Mouse (Mus musculus) spleen, adult 12 weeks (tissue): ENCODE measurements around the gene Washc2.
"Not testable (repeated sequence)": the region's sequence is repeated elsewhere in the genome, so short reads cannot be mapped to it uniquely, and the experiment has no call there.

Experiments
- DNase-seq: peaks from one replicate; pipeline ENCODE4 v3.0.0; 2022; ENCODE audit warnings: low spot score

Washc2 gene

GRCm38 (mm10) chr6:116207729-116208534, at the start of gene Washc2:
Gene Washc2 (plus strand): TSS chr6:116208038.
- DNase-seq = peak; percentile 92

GRCm38 (mm10) chr6:116166383-116166782, 41.5 kb upstream of the Washc2 start:
- no peak for DNase-seq

DNA sequence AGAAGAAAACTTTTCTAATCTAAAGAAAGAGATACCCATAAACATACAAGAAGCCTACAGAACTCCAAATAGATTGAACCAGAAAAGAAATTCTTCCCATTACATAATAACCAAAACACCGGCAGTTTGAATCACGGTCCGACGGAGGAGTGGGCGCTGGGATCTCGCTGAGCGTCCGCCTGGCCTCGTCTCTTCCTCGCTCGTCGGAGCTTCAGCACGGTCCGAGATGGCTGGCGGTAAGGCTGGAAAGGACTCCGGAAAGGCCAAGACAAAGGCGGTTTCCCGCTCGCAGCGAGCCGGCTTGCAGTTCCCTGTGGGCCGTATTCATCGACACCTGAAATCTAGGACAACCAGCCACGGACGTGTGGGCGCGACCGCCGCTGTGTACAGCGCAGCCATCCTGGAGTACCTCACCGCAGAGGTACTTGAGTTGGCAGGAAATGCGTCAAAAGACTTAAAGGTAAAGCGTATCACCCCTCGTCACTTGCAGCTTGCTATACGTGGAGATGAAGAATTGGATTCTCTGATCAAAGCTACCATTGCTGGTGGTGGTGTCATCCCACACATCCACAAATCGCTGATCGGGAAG, 34.2 kb upstream of the Washc2 start:
- DNase-seq = not testable (repeated sequence)

DNA sequence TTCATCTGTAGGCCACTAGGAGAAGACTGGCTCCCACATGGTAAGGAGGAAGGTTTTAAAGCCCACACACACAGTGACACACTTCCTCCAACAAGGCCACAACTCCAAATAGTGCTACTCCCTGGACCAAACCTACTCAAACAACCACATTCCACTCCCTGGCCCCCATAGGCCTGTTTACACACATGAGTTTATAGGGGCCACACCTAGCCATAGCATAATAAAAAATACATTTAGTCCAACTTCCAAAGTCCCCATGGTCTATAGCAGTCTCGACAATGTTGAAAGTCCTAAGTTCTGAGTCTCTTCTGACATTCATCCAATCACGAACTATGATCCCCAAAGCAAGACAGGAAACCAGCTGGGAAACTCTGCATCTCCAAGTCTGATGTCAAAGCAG, 29.5 kb upstream of the Washc2 start:
- no peak for DNase-seq

GRCm38 (mm10) chr6:116180731-116181130, 27.1 kb upstream of the Washc2 start:
- DNase-seq = no peak

DNA sequence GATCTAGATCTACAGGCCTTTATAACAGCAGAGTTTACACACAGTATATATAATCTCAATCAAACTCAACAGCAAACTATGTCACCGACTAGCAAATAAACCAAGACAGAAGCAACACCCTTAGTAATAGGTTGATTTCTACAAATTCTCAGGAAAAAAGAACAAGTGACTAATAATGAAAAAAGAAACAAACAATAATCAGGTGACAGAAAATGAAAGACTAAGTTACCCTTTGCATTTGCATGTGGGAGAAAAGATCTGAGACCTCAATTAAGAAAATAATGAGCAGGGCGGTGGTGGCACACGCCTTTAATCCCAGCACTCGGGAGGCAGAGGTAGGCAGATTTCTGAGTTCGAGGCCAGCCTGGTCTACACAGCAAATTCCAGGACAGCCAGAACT, 24.3 kb upstream of the Washc2 start:
- DNase-seq = no peak

DNA sequence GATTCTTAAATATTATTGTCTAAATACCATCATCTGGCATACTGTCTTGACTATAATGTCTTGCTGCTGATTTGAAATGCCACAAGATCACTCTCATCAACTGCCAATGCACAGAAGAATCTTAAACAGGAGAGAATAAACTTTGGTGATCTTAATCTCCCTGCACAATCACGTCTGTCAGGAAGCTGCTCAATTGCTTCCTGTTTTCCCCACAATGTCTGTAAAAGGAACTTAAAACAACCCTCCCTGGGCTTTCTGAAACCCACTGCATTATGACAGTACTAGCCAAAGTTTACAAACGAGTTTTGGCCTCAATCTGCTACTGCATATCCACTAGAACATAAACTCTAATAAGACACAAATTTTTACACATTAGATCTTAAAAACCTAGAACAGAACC, 21.4 kb upstream of the Washc2 start:
- DNase-seq = no peak

DNA sequence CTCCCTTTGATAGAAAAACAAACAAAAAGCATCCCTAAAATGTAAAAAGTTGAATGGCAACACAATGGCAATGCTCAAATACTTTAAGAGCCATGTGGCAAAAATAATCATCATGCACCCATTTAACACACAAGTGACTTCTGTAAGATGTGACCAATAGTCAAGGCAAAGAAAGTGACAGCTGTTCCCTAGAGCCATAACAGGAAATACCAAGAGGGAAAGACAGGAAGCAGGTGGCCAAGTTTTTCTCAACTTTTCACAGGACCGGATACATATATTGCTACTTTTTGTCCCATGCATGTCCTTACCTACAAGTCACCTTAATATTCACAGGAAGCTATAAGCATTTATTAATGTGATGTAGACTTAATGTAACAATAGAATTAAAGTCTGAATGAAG, 18.4 kb upstream of the Washc2 start:
- DNase-seq = no peak

GRCm38 (mm10) chr6:116192809-116193311, 15.0 kb upstream of the Washc2 start:
- DNase-seq = no peak

- DNase-seq = peak; percentile 98
Measured at GRCm38 (mm10) chr6:116193394-116194393, 14.1 kb upstream of the Washc2 start, which contains the start of gene Tmcc1. Gene Tmcc1 (minus strand): TSS chr6:116193486.

- no peak for DNase-seq
Measured at GRCm38 (mm10) chr6:116195811-116196210, 12.0 kb upstream of the Washc2 start.

- no peak for DNase-seq
Measured at GRCm38 (mm10) chr6:116198173-116198572, 9.7 kb upstream of the Washc2 start.

DNA sequence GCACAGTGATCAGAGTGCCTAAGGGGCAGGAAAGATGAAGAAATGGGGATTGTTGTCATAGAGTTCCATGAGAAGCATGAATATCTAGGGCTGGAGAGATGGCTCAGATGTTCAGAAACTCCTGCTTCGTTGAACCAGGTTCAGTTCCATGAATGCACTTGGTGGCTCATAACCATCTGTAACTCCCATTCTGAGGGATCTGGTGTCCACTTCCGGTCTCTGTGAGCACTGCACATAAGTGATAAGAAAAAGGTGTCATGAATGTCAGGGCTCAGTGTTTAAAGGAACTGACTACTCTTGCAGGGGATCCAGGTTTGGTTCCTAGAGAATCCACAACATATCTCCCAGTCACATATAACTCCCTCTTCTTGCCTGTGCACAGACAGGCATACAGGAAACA, 8.2 kb upstream of the Washc2 start:
- DNase-seq = no peak

DNA sequence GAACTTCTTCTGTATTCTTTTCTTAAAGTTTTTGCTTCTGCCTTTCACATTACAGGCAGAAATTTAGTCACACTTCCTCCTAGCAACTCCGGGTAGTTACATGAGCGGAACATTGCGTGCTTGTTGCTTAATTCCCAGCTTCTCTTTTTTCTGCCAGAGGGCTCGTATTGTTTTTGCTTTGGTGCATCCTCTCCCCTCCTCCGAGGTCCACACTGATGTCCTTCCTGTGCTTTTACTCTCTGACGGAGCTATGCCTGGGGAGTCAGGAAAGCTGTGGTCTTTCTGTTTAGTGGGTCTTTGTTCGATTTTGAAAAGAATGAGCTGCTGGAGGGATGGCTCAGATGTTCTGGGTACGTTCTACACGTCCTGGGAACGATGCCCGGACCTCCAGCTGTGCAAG, 19.9 kb downstream of the Washc2 start:
- no peak for DNase-seq

DNA sequence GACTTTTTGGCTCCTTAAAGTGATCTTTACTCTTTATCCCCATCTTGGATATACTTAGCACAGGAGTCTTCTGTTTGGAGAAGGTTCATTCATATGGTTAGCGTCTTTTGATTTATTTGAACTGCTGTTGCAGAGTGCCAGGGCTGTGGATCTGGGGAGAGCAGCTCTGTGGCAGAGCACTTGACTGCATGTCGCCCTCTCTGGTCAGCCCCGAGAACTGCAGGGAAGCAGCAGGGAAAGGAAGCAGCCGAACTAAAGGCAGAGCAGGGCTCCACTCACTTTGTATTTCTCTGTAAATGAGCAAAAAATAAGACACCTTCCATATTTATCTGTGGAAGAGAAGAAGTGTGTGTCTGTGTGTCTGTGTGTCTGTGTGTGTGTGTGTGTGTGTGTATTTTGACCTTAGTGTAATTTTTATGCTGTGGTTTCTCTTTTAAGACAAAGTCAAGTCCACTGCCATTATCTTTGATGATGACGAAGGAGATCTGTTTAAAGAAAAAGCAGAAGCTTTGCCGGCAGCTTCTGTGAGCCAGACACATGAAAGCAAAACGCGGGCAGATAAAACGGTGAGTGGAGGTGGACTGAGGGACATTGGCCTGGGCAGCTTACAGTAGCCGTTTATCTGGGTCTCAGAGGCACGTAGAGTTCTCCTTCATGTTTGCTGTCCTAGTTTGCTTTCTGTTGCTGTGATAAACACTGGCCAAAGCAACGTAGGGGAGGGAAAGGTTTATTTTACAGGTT, 21.1 kb downstream of the Washc2 start:
- DNase-seq = peak; percentile 62

- DNase-seq = not testable (repeated sequence)
Measured at GRCm38 (mm10) chr6:116234821-116235220, 27.0 kb downstream of the Washc2 start.

DNA sequence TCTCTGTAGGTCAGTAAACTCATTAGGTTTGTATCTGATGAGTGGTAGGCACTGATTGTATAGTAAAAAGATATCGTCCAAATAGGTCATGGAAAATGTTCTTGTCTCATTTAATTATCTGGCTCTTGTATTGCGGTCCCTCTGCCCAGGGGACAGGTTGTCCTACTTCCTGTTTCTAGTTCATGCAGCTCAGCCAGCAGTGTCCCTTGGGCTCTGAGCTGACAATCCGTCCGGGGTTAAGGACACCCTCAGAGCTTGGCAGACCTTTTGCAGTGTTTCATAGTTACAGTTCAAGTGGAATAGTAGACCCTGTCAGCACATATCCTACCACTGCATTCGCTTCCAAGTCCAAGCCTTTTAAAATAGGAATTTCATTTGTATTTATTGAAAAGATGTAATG, 27.5 kb downstream of the Washc2 start:
- DNase-seq = no peak

DNA sequence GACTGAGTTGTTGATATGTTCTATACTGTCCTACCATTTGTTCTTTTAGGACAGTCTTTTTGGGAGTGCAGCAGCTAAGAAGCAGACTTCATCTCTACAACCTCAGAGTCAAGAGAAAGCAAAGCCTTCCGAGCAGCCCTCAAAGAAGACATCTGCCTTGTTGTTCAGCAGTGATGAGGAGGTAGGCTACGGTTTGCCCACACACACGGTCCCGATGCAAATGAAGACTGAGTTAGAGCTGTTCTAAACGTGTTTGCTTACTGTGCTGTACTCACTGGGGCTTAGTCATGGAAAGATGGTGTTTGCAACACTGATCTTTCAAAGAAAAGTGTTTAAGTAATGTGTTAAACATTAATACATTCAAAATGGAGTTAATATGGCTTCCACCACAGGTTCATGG, 30.2 kb downstream of the Washc2 start:
- no peak for DNase-seq

- DNase-seq = no peak
Measured at GRCm38 (mm10) chr6:116240371-116240770, 32.5 kb downstream of the Washc2 start.

DNA sequence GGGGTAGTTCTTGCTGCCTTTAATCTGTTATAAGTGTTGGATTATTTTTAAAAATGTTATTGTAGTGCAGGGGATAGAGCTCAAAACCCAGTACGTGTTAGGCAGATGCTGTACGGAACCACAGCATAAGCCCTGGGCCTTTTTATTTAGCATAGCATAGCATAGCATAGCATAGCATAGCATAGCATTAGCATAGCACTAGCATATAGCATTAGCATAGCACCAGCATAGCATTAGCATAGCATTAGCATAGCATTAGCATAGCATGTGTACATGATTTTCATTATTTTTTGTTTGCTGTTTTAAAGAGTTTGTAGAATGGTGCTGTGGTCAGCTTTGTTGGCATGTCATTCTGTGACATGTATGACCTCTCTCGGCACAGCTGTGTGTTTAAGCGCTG, 51.8 kb downstream of the Washc2 start:
- no peak for DNase-seq

DNA sequence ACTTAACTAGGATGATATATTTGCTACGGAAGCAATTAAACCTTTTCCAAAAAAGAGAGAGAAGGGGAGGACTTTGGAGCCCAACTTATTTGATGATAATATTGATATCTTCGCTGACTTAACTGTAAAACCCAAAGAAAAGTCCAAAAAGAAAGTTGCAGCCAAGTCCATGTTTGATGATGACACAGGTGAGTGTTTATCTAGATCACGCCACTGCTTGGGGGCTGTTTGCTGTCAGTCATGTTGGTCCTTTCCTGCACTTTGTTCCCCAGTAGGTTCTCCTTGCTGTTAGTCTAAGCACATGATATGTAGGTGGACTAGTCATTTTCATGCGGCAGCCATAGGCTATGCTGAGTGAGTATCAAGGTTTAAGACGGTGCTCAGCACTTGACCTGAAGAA, 52.6 kb downstream of the Washc2 start:
- DNase-seq = no peak

- no peak for DNase-seq
Measured at GRCm38 (mm10) chr6:116262824-116263223, 55.0 kb downstream of the Washc2 start.
